Mouse (Mus musculus): ENCODE results near the gene Grhpr. TPM values are rescaled to one million over a fixed set of nuclear protein-coding genes. Genes with fewer than 3 reads are reported as not detected.

Grhpr gene
- total RNA-seq, 1 experiment = 38.2 TPM

GRCm38 (mm10) chr4:45013537-45013936, 32.3 kb downstream of the Grhpr start:
- Histone ChIP-seq H3K36me3 (ENCODE audit: control insufficient read depth, insufficient read depth, low read length, poor library complexity, severe bottlenecking) (no peaks in the 10 kb centered on the region), H3K4me1 (ENCODE audit: control insufficient read depth in 2 of 2, insufficient read depth in 2 of 2, low read length in 2 of 2, poor library complexity in 1 of 2) (peaks cover 2 to 3% of the 10 kb centered on the region in 2 experiments; a peak in 2 of 4 replicates), H3K27ac (ENCODE audit: insufficient read depth, low read depth, low read length, poor library complexity, severe bottlenecking) (no peak overlapping the region), H3K4me3 (ENCODE audit: insufficient read depth in 1 of 2, low read depth in 1 of 2, low read length in 2 of 2, poor library complexity in 1 of 2, severe bottlenecking in 1 of 2) (peak overlapping the region; percentile 84 to 100), H3K9me3 (ENCODE audit: control insufficient read depth, insufficient read depth, low read depth, low read length) (no peaks in the 10 kb centered on the region), H3K9ac (ENCODE audit: insufficient read depth, low read depth, low read length, poor library complexity, severe bottlenecking) (no peak overlapping the region; the same call in 1 of the 2 replicates)
- TF ChIP-seq HCFC1 (IDR thresholded peaks at IDR 0.05; ENCODE audit: borderline replicate concordance, insufficient read depth, low read length) = no peak
- TF ChIP-seq CHD2 (IDR thresholded peaks at IDR 0.05; ENCODE audit: low read depth, low read length) = no peak
- TF ChIP-seq MAFK (IDR thresholded peaks at IDR 0.05; ENCODE audit: insufficient read depth, low read depth, low read length) = no peak
- no peak for TF ChIP-seq ZNF384 (IDR thresholded peaks at IDR 0.05; ENCODE audit: low read depth, low read length)
- no peak for TF ChIP-seq ZC3H11A (IDR thresholded peaks at IDR 0.05; ENCODE audit: borderline replicate concordance, low read depth, low read length)
- DNase-seq (ENCODE audit: low read depth, low spot score) = no peak
- in situ Hi-C loops (cut with MboI; ENCODE audit: low sequenced_read_pairs in 2 of 2, unreplicated experiment in 2 of 2) = loop anchor here in 1 of 2 experiments (10.0 kb wide), 1 partner anchor 271 kb away; no protein-coding TSS in a partner anchor

DNA sequence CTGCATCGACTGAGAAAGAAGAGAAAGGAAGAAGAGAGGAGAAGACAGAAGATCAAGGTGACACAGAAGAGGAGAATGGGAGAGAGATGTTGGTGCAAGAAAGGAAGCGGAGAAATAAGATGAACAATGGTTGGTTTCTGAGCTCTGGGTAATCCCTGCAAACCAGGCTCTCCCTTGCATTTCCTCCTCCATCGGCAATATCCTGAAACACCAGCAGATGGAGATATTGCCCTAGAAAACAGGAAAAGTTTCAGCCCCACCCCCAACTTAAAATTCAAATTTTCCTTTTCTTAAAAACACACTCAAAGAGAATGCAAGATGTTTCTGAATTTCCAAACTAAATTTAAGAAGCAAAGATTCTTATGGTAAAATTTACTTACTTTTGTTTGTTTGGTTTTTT, 34.4 kb downstream of the Grhpr start:
- Histone ChIP-seq H3K9ac (ENCODE audit: insufficient read depth, low read depth, low read length, poor library complexity, severe bottlenecking) (no peak overlapping the region), H3K9me3 (ENCODE audit: control insufficient read depth, insufficient read depth, low read depth, low read length) (no peaks in the 10 kb centered on the region), H3K27ac (ENCODE audit: insufficient read depth, low read depth, low read length, poor library complexity, severe bottlenecking) (no peak overlapping the region), H3K4me3 (ENCODE audit: insufficient read depth in 1 of 2, low read depth in 1 of 2, low read length in 2 of 2, poor library complexity in 1 of 2, severe bottlenecking in 1 of 2) (no peak overlapping the region), H3K36me3 (ENCODE audit: control insufficient read depth, insufficient read depth, low read length, poor library complexity, severe bottlenecking) (no peaks in the 10 kb centered on the region), H3K4me1 (ENCODE audit: control insufficient read depth in 2 of 2, insufficient read depth in 2 of 2, low read length in 2 of 2, poor library complexity in 1 of 2) (peaks cover 2 to 4% of the 10 kb centered on the region in 2 experiments; a peak in 2 of 4 replicates)
- TF ChIP-seq CHD2 (IDR thresholded peaks at IDR 0.05; ENCODE audit: low read depth, low read length) (no peak), HCFC1 (IDR thresholded peaks at IDR 0.05; ENCODE audit: borderline replicate concordance, insufficient read depth, low read length) (no peak), ZC3H11A (IDR thresholded peaks at IDR 0.05; ENCODE audit: borderline replicate concordance, low read depth, low read length) (peak; percentile 76)
- DNase-seq (ENCODE audit: low read depth, low spot score) = no peak
- in situ Hi-C loops (cut with MboI; ENCODE audit: low sequenced_read_pairs in 2 of 2, unreplicated experiment in 2 of 2) = loop anchor here in 1 of 2 experiments (10.0 kb wide), 1 partner anchor 269 kb away; no protein-coding TSS in a partner anchor

- Histone ChIP-seq H3K36me3 (ENCODE audit: control insufficient read depth, insufficient read depth, low read length, poor library complexity, severe bottlenecking) (peaks cover 5% of the 10 kb centered on the region; the same call in 1 of the 2 replicates), H3K4me1 (ENCODE audit: control insufficient read depth in 2 of 2, insufficient read depth in 2 of 2, low read length in 2 of 2, poor library complexity in 1 of 2) (peaks cover 2 to 4% of the 10 kb centered on the region in 2 experiments; a peak in 1 of 4 replicates), H3K27ac (ENCODE audit: insufficient read depth, low read depth, low read length, poor library complexity, severe bottlenecking) (no peak within 1 kb of the TSS), H3K9ac (ENCODE audit: insufficient read depth, low read depth, low read length, poor library complexity, severe bottlenecking) (peak within 1 kb of the TSS; percentile 78), H3K4me3 (ENCODE audit: insufficient read depth in 1 of 2, low read depth in 1 of 2, low read length in 2 of 2, poor library complexity in 1 of 2, severe bottlenecking in 1 of 2) (peak within 1 kb of the TSS; percentile 83 to 98), H3K9me3 (ENCODE audit: control insufficient read depth, insufficient read depth, low read depth, low read length) (no peaks in the 10 kb centered on the region)
- TF ChIP-seq ZC3H11A (IDR thresholded peaks at IDR 0.05; ENCODE audit: borderline replicate concordance, low read depth, low read length) (no peak), ZNF384 (IDR thresholded peaks at IDR 0.05; ENCODE audit: low read depth, low read length) (no peak), HCFC1 (IDR thresholded peaks at IDR 0.05; ENCODE audit: borderline replicate concordance, insufficient read depth, low read length) (no peak), CHD2 (IDR thresholded peaks at IDR 0.05; ENCODE audit: low read depth, low read length) (no peak), MAFK (IDR thresholded peaks at IDR 0.05; ENCODE audit: insufficient read depth, low read depth, low read length) (no peak)
- peak; percentile 99 for DNase-seq (ENCODE audit: low read depth, low spot score)
- in situ Hi-C loops (cut with MboI; ENCODE audit: low sequenced_read_pairs in 2 of 2, unreplicated experiment in 2 of 2) = loop anchor here in 1 of 2 experiments (10.0 kb wide), 1 partner anchor 266 kb away; no protein-coding TSS in a partner anchor
These were observed 37.3 kb downstream of the Grhpr start, which contains the start of gene Polr1e for GRCm38 (mm10) chr4:45018452-45018980. Gene Polr1e (plus strand): TSS chr4:45018583.

- Histone ChIP-seq H3K9ac (ENCODE audit: insufficient read depth, low read depth, low read length, poor library complexity, severe bottlenecking) (peak overlapping the region; percentile 78), H3K27ac (ENCODE audit: insufficient read depth, low read depth, low read length, poor library complexity, severe bottlenecking) (no peak overlapping the region), H3K4me1 (ENCODE audit: control insufficient read depth in 2 of 2, insufficient read depth in 2 of 2, low read length in 2 of 2, poor library complexity in 1 of 2) (peaks cover 2 to 4% of the 10 kb centered on the region in 2 experiments; a peak in 1 of 4 replicates), H3K9me3 (ENCODE audit: control insufficient read depth, insufficient read depth, low read depth, low read length) (no peaks in the 10 kb centered on the region), H3K4me3 (ENCODE audit: insufficient read depth in 1 of 2, low read depth in 1 of 2, low read length in 2 of 2, poor library complexity in 1 of 2, severe bottlenecking in 1 of 2) (peak overlapping the region; percentile 83 to 98), H3K36me3 (ENCODE audit: control insufficient read depth, insufficient read depth, low read length, poor library complexity, severe bottlenecking) (peaks cover 5% of the 10 kb centered on the region; the same call in 1 of the 2 replicates)
- DNase-seq (ENCODE audit: low read depth, low spot score) = no peak
- no peak for TF ChIP-seq ZC3H11A (IDR thresholded peaks at IDR 0.05; ENCODE audit: borderline replicate concordance, low read depth, low read length)
- no peak for TF ChIP-seq HCFC1 (IDR thresholded peaks at IDR 0.05; ENCODE audit: borderline replicate concordance, insufficient read depth, low read length)
- no peak for TF ChIP-seq ZNF384 (IDR thresholded peaks at IDR 0.05; ENCODE audit: low read depth, low read length)
- no peak for TF ChIP-seq CHD2 (IDR thresholded peaks at IDR 0.05; ENCODE audit: low read depth, low read length)
- TF ChIP-seq MAFK (IDR thresholded peaks at IDR 0.05; ENCODE audit: insufficient read depth, low read depth, low read length) = no peak
- in situ Hi-C loops (cut with MboI; ENCODE audit: low sequenced_read_pairs in 2 of 2, unreplicated experiment in 2 of 2) = loop anchor here in 1 of 2 experiments (10.0 kb wide), 1 partner anchor 266 kb away; no protein-coding TSS in a partner anchor
These were observed 37.8 kb downstream of the Grhpr start for GRCm38 (mm10) chr4:45019009-45019408.

Measured in ES-E14 (cell line).